Mouse (Mus musculus) bone marrow, adult 2 months (tissue): Measurements from ENCODE around the gene Tbk1. TPM values are rescaled to one million over a fixed set of nuclear protein-coding genes. Genes with fewer than 3 reads are reported as not detected.

Source experiments
- H3K27ac ChIP-seq: fragments of 200-500 bp; 2 replicates; pipeline ENCODE4 v1.5.1; 2012; ENCODE audit warnings: low read depth, mild to moderate bottlenecking, control low read depth, inconsistent platforms, low read length; ENCODE audit not compliant: control insufficient read depth, poor library complexity, insufficient read depth
- H3K4me1 ChIP-seq: fragments of 200-500 bp; 2 replicates; pipeline ENCODE4 v1.6.1; 2011; ENCODE audit warnings: low read length; ENCODE audit not compliant: control insufficient read depth, insufficient read depth
- H3K4me3 ChIP-seq: fragments of 200-500 bp; replicated peaks from 2 replicates; pipeline ENCODE3; 2011; ENCODE audit warnings: mild to moderate bottlenecking, low read depth, low read length, control low read depth; ENCODE audit not compliant: control insufficient read depth
- CTCF ChIP-seq: fragments of 200-500 bp; IDR thresholded peaks from 2 replicates; pipeline ENCODE4 v1.5.1; 2011; ENCODE audit warnings: low read length, control low read depth; ENCODE audit not compliant: control insufficient read depth, insufficient read depth
- POLR2A ChIP-seq: fragments of 200-500 bp; IDR thresholded peaks from 2 replicates; pipeline ENCODE4 v1.6.1; 2011; ENCODE audit warnings: low read depth, mild to moderate bottlenecking, control low read depth, low read length, borderline replicate concordance; ENCODE audit not compliant: control insufficient read depth
- WGBS: fragments of 180-500 bp; shearing (Covaris S2); methylation state at CpG from one replicate; pipeline ENCODE4 v1.1.7; 2018; 5-methylcytosine and 5-hydroxymethylcytosine counted together
- polyA plus RNA-seq: library from polyadenylated mRNA; stranded (reverse); fragments of >200 nt; gene quantifications from 2 replicates; pipeline ENCODE4 v1.2.4, GENCODE M21; 2011; ENCODE audit warnings: low replicate concordance; ENCODE audit not compliant: missing spikeins, insufficient read depth, insufficient read length

The Tbk1 gene
- polyA plus RNA-seq, 1 experiment, result 31.3 TPM

- WGBS, result 63% methylated on average over 7 of the region's 7 CpGs
- no peak overlapping the region for H3K27ac ChIP-seq
- no peak overlapping the region for H3K4me3 ChIP-seq
- H3K4me1 ChIP-seq, result no peaks in the 10 kb centered on the region; the same call in 1 of the 2 replicates
- TF ChIP-seq POLR2A, result no peak
- TF ChIP-seq CTCF, result no peak
Observed at GRCm38 (mm10) chr10:121623670-121624069, 37.1 kb upstream of the Tbk1 start.

- Histone ChIP-seq H3K4me3 (no peak overlapping the region), H3K27ac (no peak overlapping the region), H3K4me1 (no peaks in the 10 kb centered on the region; the same call in 1 of the 2 replicates)
- 61% methylated on average over 6 of the region's 6 CpGs for WGBS
- TF ChIP-seq POLR2A, result no peak
- TF ChIP-seq CTCF, result no peak
Observed at GRCm38 (mm10) chr10:121622431-121622830, 35.8 kb upstream of the Tbk1 start.

- TF ChIP-seq POLR2A, result no peak
- TF ChIP-seq CTCF, result no peak
- 91% methylated on average over 7 of the region's 7 CpGs for WGBS
- H3K27ac ChIP-seq, result no peak overlapping the region
- no peaks in the 10 kb centered on the region; the same call in 1 of the 2 replicates for H3K4me1 ChIP-seq
- H3K4me3 ChIP-seq, result no peak overlapping the region
Observed at GRCm38 (mm10) chr10:121615935-121616334, 29.3 kb upstream of the Tbk1 start.

- no peaks in the 10 kb centered on the region; the same call in 1 of the 2 replicates for H3K4me1 ChIP-seq
- no peak overlapping the region for H3K27ac ChIP-seq
- TF ChIP-seq POLR2A (no peak), CTCF (no peak)
- WGBS, result 93% methylated on average over 13 of the region's 13 CpGs
- H3K4me3 ChIP-seq, result no peak overlapping the region
Observed at GRCm38 (mm10) chr10:121615146-121615870, 28.7 kb upstream of the Tbk1 start.

- TF ChIP-seq POLR2A (no peak), CTCF (no peak)
- no peaks in the 10 kb centered on the region; the same call in 1 of the 2 replicates for H3K4me1 ChIP-seq
- WGBS, result 27% methylated on average over 13 of the region's 13 CpGs
- no peak overlapping the region for H3K4me3 ChIP-seq
- no peak overlapping the region for H3K27ac ChIP-seq
Observed at GRCm38 (mm10) chr10:121613570-121613969, 27.0 kb upstream of the Tbk1 start.

GRCm38 (mm10) chr10:121612448-121612847, 25.9 kb upstream of the Tbk1 start:
- H3K27ac ChIP-seq, result no peak overlapping the region
- TF ChIP-seq POLR2A, result no peak
- TF ChIP-seq CTCF, result no peak
- no peaks in the 10 kb centered on the region; the same call in 1 of the 2 replicates for H3K4me1 ChIP-seq
- 85% methylated on average over 6 of the region's 6 CpGs for WGBS
- no peak overlapping the region for H3K4me3 ChIP-seq

GRCm38 (mm10) chr10:121611587-121611986, 25.0 kb upstream of the Tbk1 start:
- 65% methylated on average over 10 of the region's 10 CpGs for WGBS
- Histone ChIP-seq H3K4me3 (no peak overlapping the region), H3K27ac (no peak overlapping the region), H3K4me1 (no peaks in the 10 kb centered on the region; the same call in 1 of the 2 replicates)
- no peak for TF ChIP-seq POLR2A
- no peak for TF ChIP-seq CTCF

- Histone ChIP-seq H3K4me3 (no peak overlapping the region), H3K4me1 (no peaks in the 10 kb centered on the region), H3K27ac (no peak overlapping the region)
- no peak for TF ChIP-seq POLR2A
- 92% methylated on average over 10 of the region's 10 CpGs for WGBS
Observed at GRCm38 (mm10) chr10:121608177-121608576, 21.6 kb upstream of the Tbk1 start.

- no peak overlapping the region for H3K27ac ChIP-seq
- WGBS, result 87% methylated on average over 13 of the region's 13 CpGs
- no peak overlapping the region for H3K4me3 ChIP-seq
- no peak for TF ChIP-seq POLR2A
- TF ChIP-seq CTCF, result 0 out of 2 replicates have a peak, but pooled peaks have one; percentile 6
- no peaks in the 10 kb centered on the region for H3K4me1 ChIP-seq
Observed at GRCm38 (mm10) chr10:121604632-121605344, 18.2 kb upstream of the Tbk1 start.
